9 mouse cellular contexts compared by ENCODE assay signal in the genomic region with DNA sequence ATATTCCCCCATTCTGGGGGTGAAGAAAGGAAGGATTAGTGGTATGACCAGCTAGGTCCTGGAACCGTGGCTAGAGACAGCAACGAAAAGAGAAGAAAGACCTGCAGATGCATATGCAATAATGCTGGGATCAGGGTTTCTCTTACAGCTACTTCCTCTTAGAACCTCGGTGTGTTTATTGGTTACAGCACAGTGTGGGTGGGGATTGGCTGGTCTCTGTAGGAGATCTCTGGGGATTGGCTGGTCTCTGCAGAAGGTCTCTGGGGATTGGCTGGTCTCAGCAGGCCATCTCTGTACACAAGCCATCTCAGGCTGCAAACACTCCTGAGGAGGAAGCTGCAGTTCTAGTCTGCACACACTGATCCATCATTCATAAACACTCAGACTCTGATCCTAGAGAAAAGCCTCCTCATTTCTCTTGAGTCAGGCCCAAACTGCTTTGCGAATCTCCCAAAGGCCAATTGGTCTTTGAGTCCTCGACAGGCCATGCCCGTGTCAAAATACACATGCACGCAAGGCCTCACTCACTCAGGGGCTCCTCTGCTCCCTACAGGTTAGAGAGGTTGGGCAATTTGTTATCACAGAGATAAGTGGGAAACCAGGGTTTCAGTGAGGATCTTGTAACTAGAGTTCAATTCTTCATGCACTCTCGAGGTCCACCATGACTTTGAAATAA. TPM values are rescaled to one million over a fixed set of nuclear protein-coding genes. Genes with fewer than 3 reads are reported as not detected.
DNase-seq lines count a peak whose midpoint lies in the region; ATAC-seq and TF ChIP-seq lines count a peak whose summit lies in the region.
"Had no signal": no experiment of that assay in that cellular context is flagged by ENCODE, and none has a peak within 500 bp of the region (broad histone marks: within the 10 kb centered on the region; RNA-seq: fewer than 3 reads in every experiment).

No protein-coding gene starts in this region.

- no peaks in the 10 kb centered on the region for H3K36me3 ChIP-seq in forebrain, postnatal 0 days (ENCODE audit: insufficient read depth)
- H3K36me3 ChIP-seq in forebrain, embryonic 16.5 days (ENCODE audit: control insufficient read depth, insufficient read depth), result no peaks in the 10 kb centered on the region
- peaks cover 0 to 24% of the 10 kb centered on the region in 2 experiments; a peak in 2 of 4 replicates for H3K36me3 ChIP-seq in MEL (ENCODE audit: control insufficient read depth in 1 of 2, insufficient read depth in 2 of 2, low read length in 2 of 2)

- 0 out of 2 replicates have a peak, but pooled peaks cover 9% of the 10 kb centered on the region for H3K4me1 ChIP-seq in forebrain, postnatal 0 days (ENCODE audit: insufficient read depth)
- peaks cover 12% of the 10 kb centered on the region for H3K4me1 ChIP-seq in forebrain, embryonic 16.5 days (replicated peaks; ENCODE audit: control insufficient read depth, insufficient read depth, low read length)
- H3K4me1 ChIP-seq in MEL (ENCODE audit: control insufficient read depth in 1 of 2, insufficient read depth in 2 of 2, low read length in 2 of 2), result peaks cover 10 to 32% of the 10 kb centered on the region in 2 experiments

- H3K27ac ChIP-seq in forebrain, postnatal 0 days (ENCODE audit: low read depth, low read length), result no peak overlapping the region
- H3K27ac ChIP-seq in forebrain, embryonic 16.5 days (ENCODE audit: low read length), result no peak overlapping the region
- H3K27ac ChIP-seq in MEL (ENCODE audit: control insufficient read depth, low read depth, low read length), result peak overlapping the region; percentile 67

- no peak overlapping the region for H3K9ac ChIP-seq in forebrain, postnatal 0 days
- no peak overlapping the region for H3K9ac ChIP-seq in forebrain, embryonic 16.5 days (replicated peaks; ENCODE audit: low read depth, low read length)
- peak overlapping the region; percentile 40 for H3K9ac ChIP-seq in MEL (ENCODE audit: control insufficient read depth, low read depth, low read length, poor library complexity, severe bottlenecking)

- no peak for TF ChIP-seq RAD21 in MEL (IDR thresholded peaks at IDR 0.05; ENCODE audit: low read depth, low read length)

- no peak overlapping the region for H3K4me2 ChIP-seq in forebrain, postnatal 0 days (ENCODE audit: low read depth)
- H3K4me2 ChIP-seq in forebrain, embryonic 16.5 days (ENCODE audit: low read length), result no peak overlapping the region

- no peaks in the 10 kb centered on the region for H3K9me3 ChIP-seq in forebrain, postnatal 0 days (ENCODE audit: low read length)
- H3K9me3 ChIP-seq in forebrain, embryonic 16.5 days (ENCODE audit: control insufficient read depth, low read length), result no peaks in the 10 kb centered on the region
- H3K9me3 ChIP-seq in MEL (replicated peaks; ENCODE audit: insufficient read depth, low read length), result no peaks in the 10 kb centered on the region

- peak; percentile 22 to 44; a peak in 2 of 4 replicates for TF ChIP-seq EP300 in MEL (IDR thresholded peaks at IDR 0.05; ENCODE audit: low read depth in 1 of 2, low read length in 2 of 2)

- H3K4me3 ChIP-seq in forebrain, postnatal 0 days (ENCODE audit: low read depth, low read length), result no peak overlapping the region
- no peak overlapping the region for H3K4me3 ChIP-seq in forebrain, embryonic 16.5 days (replicated peaks; ENCODE audit: low read length)
- H3K4me3 ChIP-seq in MEL (ENCODE audit: control insufficient read depth in 1 of 2, insufficient read depth in 1 of 2, low read depth in 2 of 2, low read length in 2 of 2), result peak overlapping the region; percentile 17 to 50; a peak in 3 of 4 replicates

- no peak for TF ChIP-seq CTCF in forebrain, postnatal 0 days (IDR thresholded peaks at IDR 0.05; ENCODE audit: low read depth)
- no peak for TF ChIP-seq CTCF in MEL (IDR thresholded peaks at IDR 0.05 in 2 of 3, conservative IDR thresholded peaks at IDR 0.05 in 1 of 3; ENCODE audit: control insufficient read depth in 1 of 3, insufficient read depth in 1 of 3, low read depth in 2 of 3, low read length in 3 of 3, poor library complexity in 1 of 3, severe bottlenecking in 1 of 3)

- intact Hi-C loops in heart, postnatal 36 days (cut with DNase I), result loop anchor here (5.0 kb wide), 3 partner anchors 43 to 508 kb away; partner anchors contain the start of gene Lrrc58
- intact Hi-C loops in left cerebral cortex, postnatal 14 days (cut with DNase I), result loop anchor here (10.0 kb wide), 1 partner anchor 395 kb away; the partner anchor contains the start of gene Gsk3b

- WGBS in forebrain, postnatal 0 days, result 83% methylated on average over 8 of the region's 8 CpGs
- WGBS in forebrain, embryonic 16.5 days, result 77% methylated on average over 8 of the region's 8 CpGs

- peak; percentile 39 to 77; a peak in 1 of 4 replicates for TF ChIP-seq POLR2A in MEL (IDR thresholded peaks at IDR 0.05; ENCODE audit: control insufficient read depth in 1 of 2, insufficient read depth in 1 of 2, low read depth in 1 of 2, low read length in 2 of 2, poor library complexity in 1 of 2)

- no peak for DNase-seq in forebrain, postnatal 0 days
- peak; percentile 96 for DNase-seq in MEL (ENCODE audit: low read depth, low spot score)
- peak; percentile 22 to 25 for DNase-seq in heart, postnatal 36 days
- DNase-seq in lung, postnatal 4 days, result peak; percentile 51 to 53
- no peak for DNase-seq in left cerebral cortex, postnatal 14 days (ENCODE audit: low spot score in 2 of 2)
- DNase-seq in urinary bladder, adult 2 months (ENCODE audit: low spot score), result no peak
- DNase-seq in cerebellum, adult 18-20 months, result no peak
- DNase-seq: kidney, postnatal 10 days had no signal

- ATAC-seq in forebrain, postnatal 0 days, result 0 out of 2 replicates have a peak, but pooled peaks have one; percentile 26
- ATAC-seq in forebrain, embryonic 16.5 days, result no peak

- peaks cover 1% of the 10 kb centered on the region; the same call in 1 of the 2 replicates for H3K79me2 ChIP-seq in MEL (ENCODE audit: control insufficient read depth, insufficient read depth, low read length, poor library complexity)

- no peaks in the 10 kb centered on the region for H3K27me3 ChIP-seq in forebrain, postnatal 0 days (ENCODE audit: insufficient read depth, low read length)
- H3K27me3 ChIP-seq in forebrain, embryonic 16.5 days (replicated peaks; ENCODE audit: control insufficient read depth, insufficient read depth, low read length), result no peaks in the 10 kb centered on the region
- peaks cover 0 to 3% of the 10 kb centered on the region in 2 experiments; a peak in 3 of 4 replicates for H3K27me3 ChIP-seq in MEL (ENCODE audit: control insufficient read depth in 1 of 2, insufficient read depth in 2 of 2, low read length in 2 of 2)

TF ChIP-seq in MEL, 35 proteins besides CTCF, POLR2A, EP300 and RAD21 (continues in another document):
- TF ChIP-seq ZKSCAN1 (IDR thresholded peaks at IDR 0.05; ENCODE audit: low read depth, low read length) (no peak), UBTF (IDR thresholded peaks at IDR 0.05; ENCODE audit: borderline replicate concordance, insufficient read depth, low read depth, low read length) (no peak), ZC3H11A (IDR thresholded peaks at IDR 0.05; ENCODE audit: low read depth, low read length) (no peak), TBP (IDR thresholded peaks at IDR 0.05; ENCODE audit: low read depth, low read length) (peak; percentile 93), HCFC1 (IDR thresholded peaks at IDR 0.05; ENCODE audit: low read depth, low read length) (peak; percentile 69), NRF1 (IDR thresholded peaks at IDR 0.05; ENCODE audit: insufficient read depth, low read depth, low read length, poor library complexity, severe bottlenecking) (no peak), MYB (IDR thresholded peaks at IDR 0.05; ENCODE audit: low read depth, low read length) (no peak), POLR2AphosphoS5 (IDR thresholded peaks at IDR 0.05; ENCODE audit: borderline replicate concordance, low read depth, low read length) (no peak), MYC (IDR thresholded peaks at IDR 0.05; ENCODE audit: low read depth, low read length) (peak; percentile 74; the same call in 1 of the 2 replicates), MAZ (IDR thresholded peaks at IDR 0.05; ENCODE audit: low read depth, low read length) (no peak), CHD2 (IDR thresholded peaks at IDR 0.05; ENCODE audit: low read length) (peak; percentile 53; the same call in 1 of the 2 replicates), GABPA (IDR thresholded peaks at IDR 0.05; ENCODE audit: low read depth, low read length) (no peak), CHD1 (IDR thresholded peaks at IDR 0.05; ENCODE audit: low read depth, low read length) (no peak), BHLHE40 (IDR thresholded peaks at IDR 0.05; ENCODE audit: borderline replicate concordance, low read depth, low read length) (no peak), TAL1 (IDR thresholded peaks at IDR 0.05; ENCODE audit: low read length) (no peak), POLR2AphosphoS2 (IDR thresholded peaks at IDR 0.05; ENCODE audit: low read length) (peak; percentile 81), JUND (IDR thresholded peaks at IDR 0.05; ENCODE audit: low read depth, low read length) (no peak), USF2 (IDR thresholded peaks at IDR 0.05; ENCODE audit: borderline replicate concordance in 1 of 2, insufficient read depth in 1 of 2, low read depth in 1 of 2, low read length in 2 of 2) (no peak), MXI1 (IDR thresholded peaks at IDR 0.05; ENCODE audit: low read depth, low read length) (peak; percentile 42; the same call in 1 of the 2 replicates), RCOR1 (IDR thresholded peaks at IDR 0.05; ENCODE audit: low read depth, low read length) (peak; percentile 31; the same call in 1 of the 2 replicates), NELFE (IDR thresholded peaks at IDR 0.05; ENCODE audit: low read depth, low read length) (peak; percentile 83), SMC3 (IDR thresholded peaks at IDR 0.05; ENCODE audit: low read depth, low read length) (no peak), MAFK (IDR thresholded peaks at IDR 0.05; ENCODE audit: borderline replicate concordance, low read depth, low read length) (peak; percentile 21; the same call in 1 of the 2 replicates), ZMIZ1 (IDR thresholded peaks at IDR 0.05; ENCODE audit: low read depth, low read length) (peak; percentile 86), KAT2A (conservative IDR thresholded peaks at IDR 0.05; ENCODE audit: low read depth, low read length) (no peak)

RNA-seq across cellular contexts. Expression of gene Ndufb4, which starts 35.1 kb away (rescaled TPM):
- total RNA-seq in forebrain, postnatal 0 days (2014; rRNA removed), result 33.9 and 49.3 TPM in 2 replicates
- polyA plus RNA-seq in forebrain, postnatal 0 days (2015; fragmentation: Nextera tagmentation; extraction: Ambion mirVana), result 79.1 and 117 TPM in 2 replicates
- polyA plus RNA-seq in forebrain, embryonic 16.5 days (2015; fragmentation: Nextera tagmentation; extraction: Ambion mirVana), result 49.6 and 68.2 TPM in 2 replicates
- total RNA-seq in MEL (2012; rRNA removed), result 41.1 and 48.0 TPM in 2 replicates
- polyA plus RNA-seq in MEL (2012; ENCODE audit: insufficient read depth in 1 of 2, insufficient read length in 2 of 2, low read depth in 1 of 2, low replicate concordance in 2 of 2, missing spikeins in 1 of 2), result 10 to 100 TPM in 1 of 2 experiments, not detected in 1; 28.9 TPM
- 100 to 1,000 TPM; 164 to 183 TPM for total RNA-seq in heart, postnatal 36 days (2021)
- 10 to 100 TPM; 73.9 to 77.1 TPM for total RNA-seq in left cerebral cortex, postnatal 14 days (2021)
- 46.2 and 52.4 TPM in 2 replicates for polyA plus RNA-seq in urinary bladder, adult 2 months (2012; rRNA removed)

Comparison
In these comparisons a context has a peak if more than half of its experiments do, and no peak if none do; other contexts are left out.
1. DNase-seq: peak in MEL (single experiment), heart, postnatal 36 days (2 of 2) and lung, postnatal 4 days (2 of 2); none in forebrain, postnatal 0 days (single experiment), left cerebral cortex, postnatal 14 days (0 of 2), urinary bladder, adult 2 months (single experiment) and cerebellum, adult 18-20 months (0 of 2).
2. H3K4me3 ChIP-seq: peak in MEL (2 of 2); none in forebrain, postnatal 0 days (single experiment) and forebrain, embryonic 16.5 days (single experiment).